11 mouse cellular contexts compared by ENCODE assay signal in genomic region chr5:110378181-110378583, GRCm38 (mm10). TPM values are rescaled to one million over a fixed set of nuclear protein-coding genes. Genes with fewer than 3 reads are reported as not detected.
DNase-seq lines count a peak whose midpoint lies in the region; ATAC-seq lines count a peak whose summit lies in the region.
"Had no signal": no experiment of that assay in that cellular context is flagged by ENCODE, and none has a peak within 500 bp of the region (broad histone marks: within the 10 kb centered on the region; RNA-seq: fewer than 3 reads in every experiment).

No protein-coding gene starts in this region.

- H3K4me3 ChIP-seq in kidney, embryonic 14.5 days (ENCODE audit: low read length), result no peak overlapping the region
- H3K4me3 ChIP-seq in embryonic facial prominence, embryonic 11.5 days (ENCODE audit: low read depth, low read length), result no peak overlapping the region
- no peak overlapping the region; the same call in 1 of the 2 replicates for H3K4me3 ChIP-seq in midbrain, embryonic 11.5 days (ENCODE audit: low read depth, low read length)
- H3K4me3 ChIP-seq: neural tube, embryonic 12.5 days had no signal

- H3K27ac ChIP-seq in kidney, embryonic 14.5 days (ENCODE audit: low read depth, low read length), result no peak overlapping the region
- no peak overlapping the region for H3K27ac ChIP-seq in embryonic facial prominence, embryonic 11.5 days (replicated peaks; ENCODE audit: low read depth, low read length)
- H3K27ac ChIP-seq in midbrain, embryonic 11.5 days (ENCODE audit: low read depth, low read length), result no peak overlapping the region
- H3K27ac ChIP-seq: neural tube, embryonic 12.5 days had no signal

- H3K9me3 ChIP-seq in kidney, embryonic 14.5 days (ENCODE audit: control insufficient read depth, low read length), result no peaks in the 10 kb centered on the region
- no peaks in the 10 kb centered on the region for H3K9me3 ChIP-seq in embryonic facial prominence, embryonic 11.5 days (replicated peaks; ENCODE audit: control insufficient read depth, low read length)
- H3K9me3 ChIP-seq in midbrain, embryonic 11.5 days (ENCODE audit: control insufficient read depth, low read length), result no peaks in the 10 kb centered on the region
- H3K9me3 ChIP-seq: neural tube, embryonic 12.5 days had no signal

- no peak overlapping the region for H3K4me2 ChIP-seq in kidney, embryonic 14.5 days (replicated peaks; ENCODE audit: low read depth, low read length)
- no peak overlapping the region for H3K4me2 ChIP-seq in embryonic facial prominence, embryonic 11.5 days (ENCODE audit: low read depth, low read length)
- peak overlapping the region; percentile 13; the same call in 1 of the 2 replicates for H3K4me2 ChIP-seq in midbrain, embryonic 11.5 days
- H3K4me2 ChIP-seq: neural tube, embryonic 12.5 days had no signal

- no peaks in the 10 kb centered on the region for H3K4me1 ChIP-seq in kidney, embryonic 14.5 days (ENCODE audit: control insufficient read depth, insufficient read depth, low read length)
- no peaks in the 10 kb centered on the region; the same call in 1 of the 2 replicates for H3K4me1 ChIP-seq in embryonic facial prominence, embryonic 11.5 days (ENCODE audit: control insufficient read depth, insufficient read depth, low read length)
- H3K4me1 ChIP-seq in midbrain, embryonic 11.5 days (ENCODE audit: control insufficient read depth, insufficient read depth, low read length), result no peaks in the 10 kb centered on the region

- H3K27me3 ChIP-seq in kidney, embryonic 14.5 days (ENCODE audit: control insufficient read depth, insufficient read depth, low read length), result no peaks in the 10 kb centered on the region
- H3K27me3 ChIP-seq in embryonic facial prominence, embryonic 11.5 days (ENCODE audit: control insufficient read depth, insufficient read depth, low read length), result no peaks in the 10 kb centered on the region
- H3K27me3 ChIP-seq in midbrain, embryonic 11.5 days (ENCODE audit: control insufficient read depth, insufficient read depth, low read length), result no peaks in the 10 kb centered on the region
- H3K27me3 ChIP-seq: neural tube, embryonic 12.5 days had no signal

- peak; percentile 53; the same call in 1 of the 2 replicates for ATAC-seq in kidney, embryonic 14.5 days (ENCODE audit: low FRiP score, low TSS enrichment)
- no peak; the same call in 1 of the 2 replicates for ATAC-seq in embryonic facial prominence, embryonic 11.5 days (replicated peaks; ENCODE audit: insufficient number of reproducible peaks, low FRiP score, low TSS enrichment, low read depth)
- peak; percentile 43 for ATAC-seq in midbrain, embryonic 11.5 days (ENCODE audit: low FRiP score)

- DNase-seq in kidney, adult 18-20 months, result no peak
- DNase-seq in ZHBTc4 (ENCODE audit: low read depth, low spot score), result peak; percentile 85
- DNase-seq in embryonic facial prominence, embryonic 11.5 days (ENCODE audit: low spot score), result peak; percentile 38
- DNase-seq in midbrain, embryonic 11.5 days (ENCODE audit: low spot score, missing footprints), result no peak
- DNase-seq in gastrocnemius, postnatal 25 days, result no peak
- no peak for DNase-seq in urinary bladder, adult 2 months (ENCODE audit: low spot score)
- DNase-seq: cerebellum, adult 8-10 months had no signal

- peaks cover 46% of the 10 kb centered on the region for H3K36me3 ChIP-seq in kidney, embryonic 14.5 days (ENCODE audit: control insufficient read depth, insufficient read depth, low read length)
- peaks cover 11% of the 10 kb centered on the region for H3K36me3 ChIP-seq in embryonic facial prominence, embryonic 11.5 days (replicated peaks; ENCODE audit: control insufficient read depth, insufficient read depth, low read depth, low read length)
- H3K36me3 ChIP-seq in midbrain, embryonic 11.5 days (ENCODE audit: control insufficient read depth, insufficient read depth, low read length), result peaks cover 10% of the 10 kb centered on the region

- no peak overlapping the region for H3K9ac ChIP-seq in kidney, embryonic 14.5 days (ENCODE audit: low read depth, low read length)
- no peak overlapping the region for H3K9ac ChIP-seq in embryonic facial prominence, embryonic 11.5 days (replicated peaks; ENCODE audit: low read length)
- no peak overlapping the region for H3K9ac ChIP-seq in midbrain, embryonic 11.5 days (ENCODE audit: low read length)
- H3K9ac ChIP-seq: neural tube, embryonic 12.5 days had no signal

- 38% methylated on average over 20 of the region's 20 CpGs for WGBS in kidney, embryonic 14.5 days
- 31% methylated on average over 20 of the region's 20 CpGs for WGBS in embryonic facial prominence, embryonic 11.5 days
- WGBS in midbrain, embryonic 11.5 days, result 34% methylated on average over 20 of the region's 20 CpGs

RNA-seq across cellular contexts. Expression of gene Lrcol1, which starts 33.7 kb away (rescaled TPM):
- polyA plus RNA-seq in kidney, embryonic 14.5 days (2014; fragmentation: Nextera tagmentation; extraction: Ambion mirVana), result not detected in 2 replicates
- polyA plus RNA-seq in embryonic facial prominence, embryonic 11.5 days (2014; fragmentation: Nextera tagmentation; extraction: Ambion mirVana), result not detected in 2 replicates
- not detected in 2 replicates for polyA plus RNA-seq in midbrain, embryonic 11.5 days (2014; fragmentation: Nextera tagmentation; extraction: Ambion mirVana)
- not detected for total RNA-seq in gastrocnemius, postnatal 25 days (2021)
- not detected in 2 replicates for polyA plus RNA-seq in urinary bladder, adult 2 months (2012; rRNA removed)
- total RNA-seq: gastrocnemius, adult 8-10 months; left cerebral cortex, postnatal 36 days had no signal
- polyA plus RNA-seq: neural tube, embryonic 12.5 days had no signal

RNA-seq across cellular contexts. Expression of gene P2rx2, which starts 35.2 kb away (rescaled TPM):
- polyA plus RNA-seq in kidney, embryonic 14.5 days (2014; fragmentation: Nextera tagmentation; extraction: Ambion mirVana), result 0.89 and 0.95 TPM in 2 replicates
- polyA plus RNA-seq in embryonic facial prominence, embryonic 11.5 days (2014; fragmentation: Nextera tagmentation; extraction: Ambion mirVana), result 1.00 and 2.0 TPM in 2 replicates
- 0.88 and 0.92 TPM in 2 replicates for polyA plus RNA-seq in midbrain, embryonic 11.5 days (2014; fragmentation: Nextera tagmentation; extraction: Ambion mirVana)
- not detected for total RNA-seq in gastrocnemius, postnatal 25 days (2021)
- polyA plus RNA-seq in urinary bladder, adult 2 months (2012; rRNA removed), result 1.7 and 1.8 TPM in 2 replicates
- total RNA-seq: gastrocnemius, adult 8-10 months; left cerebral cortex, postnatal 36 days had no signal

Comparison
In these comparisons a context has a peak if more than half of its experiments do, and no peak if none do; other contexts are left out.
1. DNase-seq: peak in ZHBTc4 (single experiment) and embryonic facial prominence, embryonic 11.5 days (single experiment); none in kidney, adult 18-20 months (single experiment), midbrain, embryonic 11.5 days (single experiment), gastrocnemius, postnatal 25 days (single experiment) and urinary bladder, adult 2 months (single experiment).